Mouse (Mus musculus): ENCODE measurements around the gene Chid1. TPM values are rescaled to one million over a fixed set of nuclear protein-coding genes. Genes with fewer than 3 reads are reported as not detected.
A peak's percentile ranks its signal among the peaks of the same experiment; 100 is the strongest.

The Chid1 gene
- total RNA-seq, 2 experiments from 2014 or later = 59.2 to 72.0 TPM

DNA sequence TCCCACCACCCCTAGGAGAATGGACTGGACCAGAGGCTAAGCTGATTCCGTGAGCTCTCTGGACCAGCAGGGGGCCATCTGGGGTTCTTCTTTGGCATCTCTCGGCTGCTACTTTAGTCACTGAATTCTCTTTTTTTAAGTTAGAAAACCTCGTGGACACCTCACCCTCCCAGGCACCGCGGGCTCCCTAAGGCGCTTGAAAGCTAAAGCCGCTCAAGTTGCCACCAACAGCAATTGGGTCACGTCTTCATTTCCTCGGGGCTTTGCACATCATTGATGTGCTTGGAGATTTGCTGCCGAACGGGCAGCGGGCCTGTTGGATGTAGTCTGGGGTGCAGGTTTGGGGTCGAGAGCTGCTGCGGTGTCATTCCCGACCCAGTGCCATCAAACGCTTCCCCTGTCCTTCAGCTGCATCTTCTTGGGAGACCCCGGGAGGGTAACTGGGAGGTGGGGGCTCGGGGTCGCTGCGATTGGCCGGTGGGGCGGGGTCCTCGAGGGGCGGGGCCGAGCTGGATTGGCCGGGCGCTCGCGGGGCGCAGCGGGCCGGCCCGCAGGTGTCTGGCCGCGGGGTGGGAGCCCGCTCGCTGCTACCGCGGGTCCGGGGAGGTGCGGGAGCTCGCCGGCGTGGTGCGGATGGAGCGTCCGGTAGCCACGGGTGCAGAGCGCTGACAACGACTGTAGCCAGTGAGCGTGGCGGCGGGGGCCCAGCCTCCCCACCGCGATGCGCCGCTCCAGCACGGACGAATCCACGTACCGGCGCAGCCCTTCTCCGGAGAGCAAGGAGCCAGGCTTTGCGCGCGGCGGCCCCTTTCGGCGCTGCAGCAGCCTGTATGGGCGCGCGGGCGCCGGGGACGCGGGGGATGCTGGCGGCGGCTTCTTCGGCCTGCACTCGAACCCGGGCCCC, 57.9 kb downstream of the Chid1 start:
- intact Hi-C loops (cut with DNase I) = loop anchor here (2.0 kb wide), 1 partner anchor 185 kb away; no protein-coding TSS in a partner anchor
- DNase-seq (ENCODE audit: extremely low spot score in 1 of 2, low spot score in 2 of 2) = peak; percentile 50 to 60
- TF ChIP-seq CTCF (IDR thresholded peaks at IDR 0.05) = peak; percentile 51
- peak overlapping the region; percentile 57 for H3K4me3 ChIP-seq
- H3K27ac ChIP-seq = peak overlapping the region; percentile 57

DNA sequence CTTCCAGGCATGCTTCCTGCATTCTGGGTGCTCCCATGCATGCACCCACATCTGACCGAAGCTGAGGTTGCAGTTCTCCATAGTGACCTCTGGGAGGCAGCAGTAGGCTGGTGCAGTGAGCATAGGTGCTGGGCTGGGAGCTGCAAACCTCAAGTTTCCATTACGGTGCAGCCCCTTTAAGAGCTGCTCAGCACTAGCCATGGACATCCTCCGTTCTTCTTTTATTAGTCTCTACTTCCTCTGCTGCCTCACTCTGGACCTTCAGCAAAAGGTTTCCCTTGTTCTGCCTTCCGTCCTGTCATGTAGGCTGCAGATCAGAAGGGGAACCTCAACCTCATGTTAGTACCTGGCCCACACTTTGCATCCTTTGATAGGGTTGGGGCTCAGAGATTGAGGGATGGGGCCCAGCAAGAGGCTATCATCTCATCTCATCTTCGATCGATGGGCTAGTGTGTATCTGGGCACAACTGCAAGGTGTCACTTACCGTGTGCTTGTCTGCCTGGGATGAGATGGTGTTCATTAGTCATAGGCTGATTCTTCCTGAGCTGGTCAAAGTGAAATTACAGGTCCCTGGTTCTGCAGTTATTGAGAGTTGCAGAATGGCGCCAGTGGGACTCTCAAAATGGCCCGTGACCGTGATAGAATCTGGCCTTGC, 58.7 kb downstream of the Chid1 start:
- H3K27ac ChIP-seq = no peak overlapping the region
- intact Hi-C loops (cut with DNase I) = loop anchor here (1.0 to 2.0 kb wide), 2 partner anchors 44 to 186 kb away; no protein-coding TSS in a partner anchor
- 0 out of 2 replicates have a peak overlapping the region, but pooled peaks have one; percentile 13 for H3K4me3 ChIP-seq
- peak; percentile 92 for TF ChIP-seq CTCF (IDR thresholded peaks at IDR 0.05)
- peak; percentile 66 to 67 for DNase-seq (ENCODE audit: extremely low spot score in 1 of 2, low spot score in 2 of 2)

DNA sequence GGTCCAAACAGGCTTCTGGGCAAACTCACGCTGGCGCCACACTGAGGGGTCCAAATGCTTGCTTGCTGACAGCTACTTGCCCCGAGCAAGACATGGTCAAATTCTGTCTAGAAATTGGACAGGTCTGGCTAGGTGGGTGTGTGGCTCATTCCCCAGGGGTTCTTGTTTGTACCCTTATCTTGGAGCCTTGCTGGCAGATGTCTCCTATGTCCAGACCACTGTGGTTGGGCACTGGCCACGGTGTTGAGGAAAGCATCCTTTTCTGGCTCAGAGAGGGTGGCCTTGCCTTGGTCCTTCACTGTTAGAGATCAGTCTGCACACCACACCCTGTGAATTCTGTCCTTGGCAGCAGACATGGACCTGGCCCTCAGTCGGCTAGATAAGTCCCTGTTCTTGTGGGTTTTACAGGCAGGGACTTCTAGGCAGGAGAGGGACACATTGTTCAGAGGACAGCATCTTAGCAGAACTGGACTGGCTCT, 61.3 kb downstream of the Chid1 start:
- no peak for TF ChIP-seq CTCF (IDR thresholded peaks at IDR 0.05)
- Histone ChIP-seq H3K4me3 (no peak overlapping the region), H3K27ac (peak overlapping the region; percentile 15; the same call in 1 of the 2 replicates)
- intact Hi-C loops (cut with DNase I) = no loop called here
- no peak for DNase-seq (ENCODE audit: extremely low spot score in 1 of 2, low spot score in 2 of 2)

DNA sequence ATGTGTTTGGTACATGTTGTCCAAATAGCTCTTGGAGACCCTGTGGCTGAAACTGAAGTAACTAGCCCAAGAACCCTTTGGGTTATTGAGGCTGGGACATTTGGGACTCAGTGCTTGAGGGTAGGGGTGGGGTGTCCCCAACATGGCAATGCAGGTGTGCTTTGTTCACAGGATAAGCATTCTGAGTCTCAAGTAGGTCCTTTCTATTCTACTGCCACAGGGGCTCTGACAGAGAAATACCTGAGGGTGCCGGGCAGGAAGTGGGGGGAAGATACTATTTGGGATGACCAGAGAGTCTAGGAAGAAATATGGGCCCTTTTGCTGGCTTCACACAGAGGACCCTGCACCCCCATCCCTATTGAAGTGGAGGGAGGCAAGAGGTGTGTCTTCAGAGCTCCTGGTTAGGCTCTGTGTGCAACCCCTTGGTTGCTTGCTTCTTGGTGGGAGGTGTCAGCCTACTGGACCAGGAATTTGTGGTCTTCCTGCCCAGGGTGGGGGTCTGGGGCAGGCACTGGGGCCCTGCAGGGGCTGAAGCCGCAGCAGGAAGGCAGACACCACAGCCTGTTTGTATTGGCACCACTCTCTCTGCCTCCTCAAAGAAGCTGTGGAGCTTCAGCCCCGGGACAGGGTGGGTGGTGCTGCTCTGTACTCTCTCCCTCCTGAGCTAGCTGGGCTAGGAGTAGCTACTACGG, 61.9 kb downstream of the Chid1 start:
- intact Hi-C loops (cut with DNase I) = no loop called here
- H3K4me3 ChIP-seq = no peak overlapping the region
- DNase-seq (ENCODE audit: extremely low spot score in 1 of 2, low spot score in 2 of 2) = no peak
- peak overlapping the region; percentile 40; the same call in 1 of the 2 replicates for H3K27ac ChIP-seq
- no peak for TF ChIP-seq CTCF (IDR thresholded peaks at IDR 0.05)

DNA sequence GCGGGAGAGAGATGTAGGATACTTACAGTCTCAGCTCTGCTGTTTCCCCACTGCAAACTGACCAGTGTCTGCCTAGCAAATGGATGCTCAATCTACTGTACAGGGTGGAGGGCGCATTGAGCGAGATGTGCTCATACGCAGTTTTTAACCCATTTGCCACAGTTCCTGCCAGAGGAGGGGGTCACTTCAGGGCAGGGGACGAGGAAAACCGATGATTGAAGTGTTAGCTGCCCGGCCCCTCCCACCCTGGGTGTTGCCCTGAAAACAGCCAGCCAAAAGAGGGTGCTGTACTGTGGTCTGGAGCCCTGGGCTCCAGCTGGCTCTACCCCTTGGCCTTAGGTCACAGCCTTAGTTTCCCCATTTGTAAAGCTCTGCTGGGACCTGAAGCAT, 62.7 kb downstream of the Chid1 start:
- no peak for TF ChIP-seq CTCF (IDR thresholded peaks at IDR 0.05)
- H3K27ac ChIP-seq = peak overlapping the region; percentile 55

DNA sequence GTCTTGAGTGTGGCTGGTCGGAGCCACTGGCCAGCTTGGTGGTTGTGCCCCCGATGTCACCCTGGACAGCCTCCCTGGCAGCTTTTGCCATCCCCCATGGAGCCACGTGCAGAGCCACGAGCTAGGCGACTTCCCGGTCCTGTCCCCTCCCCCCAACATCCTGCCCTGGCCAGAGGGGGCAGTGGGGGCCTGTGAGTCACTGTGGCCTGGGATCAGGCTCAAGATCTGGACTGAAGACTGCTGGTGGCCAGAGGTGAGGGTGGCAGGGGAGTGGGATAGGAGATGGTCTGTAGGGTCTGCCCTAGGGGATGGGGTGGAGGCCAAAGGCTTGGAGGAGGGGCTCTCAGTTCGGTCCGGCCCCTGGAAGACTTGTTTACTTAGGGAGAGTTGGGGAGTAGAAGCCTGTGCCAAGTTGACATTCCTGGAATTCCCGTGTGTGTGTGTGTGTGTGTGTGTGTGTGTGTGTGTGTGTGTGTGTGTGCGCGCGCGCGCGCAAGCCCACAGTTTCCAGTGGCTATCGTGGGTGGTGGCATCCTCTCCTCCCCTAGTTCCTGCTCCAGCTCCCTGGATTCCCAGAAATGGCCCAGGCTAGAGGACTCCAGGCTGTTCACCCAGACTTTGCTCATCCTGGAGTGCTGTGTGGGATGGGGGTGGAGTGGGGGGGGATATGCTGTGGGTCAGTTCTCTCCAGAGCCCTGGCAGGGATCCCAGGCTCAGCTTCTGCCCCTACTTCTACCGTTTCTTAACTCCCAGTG, 63.3 kb downstream of the Chid1 start:
- TF ChIP-seq CTCF (IDR thresholded peaks at IDR 0.05) = peak; percentile 9
- Histone ChIP-seq H3K4me3 (peak overlapping the region; percentile 72), H3K27ac (peak overlapping the region; percentile 94)
- peak; percentile 42 to 51 for DNase-seq (ENCODE audit: extremely low spot score in 1 of 2, low spot score in 2 of 2)
- intact Hi-C loops (cut with DNase I) = no loop called here

More for the DNA sequence above, 62.7 kb downstream of the Chid1 start:
- H3K4me3 ChIP-seq = 0 out of 2 replicates have a peak overlapping the region, but pooled peaks have one; percentile 9
- DNase-seq (ENCODE audit: extremely low spot score in 1 of 2, low spot score in 2 of 2) = no peak
- intact Hi-C loops (cut with DNase I) = no loop called here

DNA sequence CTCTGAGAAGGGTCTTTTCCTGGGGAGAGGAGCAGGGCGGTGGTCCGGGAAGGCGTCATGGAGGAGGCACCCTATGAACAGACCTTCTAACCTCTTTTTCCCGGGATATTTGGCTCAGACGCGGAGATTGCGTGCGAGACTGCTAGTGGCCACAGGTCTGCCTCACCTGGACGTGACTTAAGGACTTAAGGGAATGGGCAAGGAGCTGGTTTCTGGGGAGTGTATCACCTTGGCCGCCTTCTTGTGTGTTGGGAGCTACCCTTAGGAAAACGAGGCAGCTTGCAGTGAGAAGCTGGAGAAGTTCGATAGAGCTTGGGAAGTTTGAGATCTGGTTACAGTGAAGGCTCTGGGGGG, 63.9 kb downstream of the Chid1 start:
- no peak for TF ChIP-seq CTCF (IDR thresholded peaks at IDR 0.05)
- intact Hi-C loops (cut with DNase I) = no loop called here
- Histone ChIP-seq H3K27ac (peak overlapping the region; percentile 94), H3K4me3 (peak overlapping the region; percentile 72)
- DNase-seq (ENCODE audit: extremely low spot score in 1 of 2, low spot score in 2 of 2) = no peak

DNA sequence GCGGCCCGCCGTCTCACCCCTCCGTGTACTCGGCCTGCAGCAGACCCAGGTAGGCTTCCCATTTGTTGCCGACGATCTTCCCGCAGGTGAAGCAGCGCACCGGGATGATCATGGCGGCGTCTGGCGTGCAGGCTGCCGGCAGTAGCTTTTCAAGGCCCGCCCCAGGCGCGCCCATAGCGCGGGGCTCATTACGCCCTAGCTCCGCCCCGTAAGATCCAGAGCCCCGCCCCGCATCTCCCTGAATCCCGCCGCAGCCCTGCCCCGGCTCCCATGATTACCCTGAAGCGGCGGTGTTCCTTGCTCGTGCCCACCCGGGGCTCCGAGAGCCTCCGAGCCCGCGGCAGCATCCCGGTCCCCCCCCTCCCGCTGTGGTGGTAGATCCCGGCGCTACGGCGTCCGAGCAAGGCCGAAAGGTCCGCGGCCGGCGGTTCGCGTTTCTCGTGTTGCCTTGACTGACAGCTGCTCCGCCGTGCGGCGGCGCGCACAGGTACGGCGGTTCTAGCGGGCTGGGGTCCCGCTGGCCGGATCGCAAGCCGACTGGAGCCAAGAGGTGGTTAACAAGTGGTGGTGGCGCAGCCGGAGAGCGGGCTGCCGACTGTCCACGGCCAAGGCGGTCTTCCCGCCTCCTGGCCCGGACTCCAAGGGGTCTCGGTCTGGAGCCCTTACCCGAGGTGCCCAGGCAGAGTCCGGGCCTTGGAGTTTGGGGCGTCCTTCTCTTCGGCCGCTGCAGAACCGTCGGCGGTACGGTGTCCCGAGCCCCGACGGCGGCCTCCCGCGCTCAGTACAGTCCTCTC, 64.4 kb downstream of the Chid1 start, which contains the start of the genes Polr2l and Tspan4:
TSS of gene Polr2l (minus strand) at position 122 of the 794 bp plus-strand sequence.
TSS of gene Tspan4 (plus strand) at position 230 of the 794 bp plus-strand sequence.
- H3K27ac ChIP-seq = peak within 1 kb of the TSS; percentile 94
- intact Hi-C loops (cut with DNase I) = no loop called here
- peak; percentile 80 to 84 for DNase-seq (ENCODE audit: extremely low spot score in 1 of 2, low spot score in 2 of 2)
- peak within 1 kb of the TSS; percentile 72 for H3K4me3 ChIP-seq
- TF ChIP-seq CTCF (IDR thresholded peaks at IDR 0.05) = no peak; the same call in 1 of the 2 replicates

DNA sequence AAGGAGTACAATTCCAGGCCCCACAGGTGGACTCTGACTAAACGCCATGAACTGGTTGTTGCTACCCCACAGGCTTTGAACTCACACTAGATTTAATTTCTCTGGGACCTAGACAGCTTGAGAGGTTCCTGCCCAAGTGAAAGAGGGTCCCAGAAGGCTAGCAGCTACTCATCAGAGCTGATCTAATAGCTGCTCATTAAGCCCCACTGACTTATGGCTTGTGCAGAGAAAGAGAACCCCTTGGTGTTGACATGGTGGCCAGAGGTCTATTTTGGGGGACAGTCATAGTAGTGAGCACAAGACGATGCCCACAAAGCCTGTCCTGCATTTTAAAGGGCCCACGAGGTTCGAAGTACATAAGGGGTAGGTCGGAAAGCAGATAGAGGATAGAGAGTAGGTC, 65.5 kb downstream of the Chid1 start:
- DNase-seq (ENCODE audit: extremely low spot score in 1 of 2, low spot score in 2 of 2) = no peak
- Histone ChIP-seq H3K27ac (peak overlapping the region; percentile 94; the same call in 1 of the 2 replicates), H3K4me3 (peak overlapping the region; percentile 72)
- intact Hi-C loops (cut with DNase I) = no loop called here
- TF ChIP-seq CTCF (IDR thresholded peaks at IDR 0.05) = no peak

DNA sequence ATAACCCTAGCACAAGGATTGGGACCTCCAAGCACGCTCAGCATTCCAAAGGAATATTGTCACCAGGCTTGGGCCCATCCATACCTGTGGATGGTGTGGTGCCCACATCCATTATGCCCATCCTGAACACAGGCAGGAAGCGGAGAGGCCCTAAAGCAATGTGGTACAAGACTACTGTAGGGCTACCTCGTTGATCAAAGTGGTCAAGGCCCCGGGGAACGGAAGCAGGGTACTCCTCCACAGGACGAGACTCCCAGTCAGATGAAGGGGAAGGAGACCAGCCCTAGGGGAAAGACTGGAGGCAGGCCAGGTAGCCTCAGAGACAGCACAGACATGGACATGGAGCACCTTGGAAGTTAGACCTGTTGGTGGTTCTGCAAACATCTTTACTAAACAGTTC, 66.9 kb downstream of the Chid1 start:
- intact Hi-C loops (cut with DNase I) = no loop called here
- no peak overlapping the region for H3K4me3 ChIP-seq
- no peak for DNase-seq (ENCODE audit: extremely low spot score in 1 of 2, low spot score in 2 of 2)
- no peak overlapping the region for H3K27ac ChIP-seq
- no peak for TF ChIP-seq CTCF (IDR thresholded peaks at IDR 0.05)

Measured in left cerebral cortex, adult 2 months (tissue).